Comparison of ENCODE assay signal across 8 mouse cellular contexts in genomic region chr1:73932421-73933145, GRCm38 (mm10).
DNase-seq lines count a peak whose midpoint lies in the region; ATAC-seq and TF ChIP-seq lines count a peak whose summit lies in the region.

No protein-coding gene starts in this region.

- H3K36me3 ChIP-seq in embryonic facial prominence, embryonic 15.5 days: peaks cover 36% of the 10 kb centered on the region
- peaks cover 42% of the 10 kb centered on the region for H3K36me3 ChIP-seq in embryonic facial prominence, embryonic 10.5 days (replicated peaks)
- peaks cover 42% of the 10 kb centered on the region for H3K36me3 ChIP-seq in heart, embryonic 16.5 days (ENCODE audit: control insufficient read depth, insufficient read depth)

- no peak; the same call in 1 of the 2 replicates for TF ChIP-seq POLR2A in lung, adult 2 months (IDR thresholded peaks at IDR 0.05; ENCODE audit: borderline replicate concordance, extremely low read depth, low read depth, low read length)

- no peak for TF ChIP-seq CTCF in lung, adult 2 months (IDR thresholded peaks at IDR 0.05; ENCODE audit: insufficient read depth, low read length)

- no peak overlapping the region for H3K4me3 ChIP-seq in embryonic facial prominence, embryonic 15.5 days (replicated peaks)
- no peak overlapping the region for H3K4me3 ChIP-seq in embryonic facial prominence, embryonic 10.5 days
- H3K4me3 ChIP-seq in heart, embryonic 16.5 days (ENCODE audit: low read length): no peak overlapping the region
- no peak overlapping the region for H3K4me3 ChIP-seq in lung, adult 2 months (replicated peaks; ENCODE audit: extremely low read depth, low read depth, low read length)

- H3K9ac ChIP-seq in embryonic facial prominence, embryonic 15.5 days: no peak overlapping the region
- peak overlapping the region; percentile 62 for H3K9ac ChIP-seq in heart, embryonic 16.5 days (ENCODE audit: low read length)

- no peaks in the 10 kb centered on the region for H3K4me1 ChIP-seq in embryonic facial prominence, embryonic 15.5 days
- H3K4me1 ChIP-seq in embryonic facial prominence, embryonic 10.5 days: peaks cover 40% of the 10 kb centered on the region
- peaks cover 60% of the 10 kb centered on the region for H3K4me1 ChIP-seq in heart, embryonic 16.5 days (ENCODE audit: control insufficient read depth, insufficient read depth, low read length)
- H3K4me1 ChIP-seq in lung, adult 2 months (ENCODE audit: control insufficient read depth, insufficient read depth, low read length): peaks cover 41% of the 10 kb centered on the region

- H3K9me3 ChIP-seq in embryonic facial prominence, embryonic 15.5 days (replicated peaks): no peaks in the 10 kb centered on the region
- H3K9me3 ChIP-seq in embryonic facial prominence, embryonic 10.5 days: no peaks in the 10 kb centered on the region
- no peaks in the 10 kb centered on the region for H3K9me3 ChIP-seq in heart, embryonic 16.5 days (replicated peaks; ENCODE audit: control insufficient read depth, low read length)

- no peak for ATAC-seq in embryonic facial prominence, embryonic 15.5 days (ENCODE audit: insufficient number of reproducible peaks, low FRiP score, low TSS enrichment, low read depth)
- no peak for ATAC-seq in heart, embryonic 16.5 days (replicated peaks; ENCODE audit: extremely low read depth, insufficient read depth, low FRiP score)
- no peak for ATAC-seq in megakaryocyte progenitor cell, adult 5-6 weeks (replicated peaks; ENCODE audit: poor library complexity)

- DNase-seq in embryonic facial prominence, embryonic 10.5 days (ENCODE audit: low spot score): no peak
- DNase-seq in ZHBTc4 (ENCODE audit: low read depth, low spot score): peak; percentile 79
- DNase-seq in lung, adult 2 months: peak; percentile 72
- no peak for DNase-seq in cerebellum, adult 11 months
- DNase-seq in right cerebral cortex, adult 2 months (ENCODE audit: low spot score in 2 of 2): no peak

- 72% methylated on average over 10 of the region's 10 CpGs for WGBS in embryonic facial prominence, embryonic 15.5 days
- 84% methylated on average over 10 of the region's 10 CpGs for WGBS in embryonic facial prominence, embryonic 10.5 days
- 42% methylated on average over 10 of the region's 10 CpGs for WGBS in heart, embryonic 16.5 days
- 50% methylated on average over 10 of the region's 10 CpGs for WGBS in lung, adult 2 months

- 0 out of 2 replicates have a peak overlapping the region, but pooled peaks have one; percentile 2 for H3K27ac ChIP-seq in embryonic facial prominence, embryonic 15.5 days (replicated peaks)
- no peak overlapping the region for H3K27ac ChIP-seq in embryonic facial prominence, embryonic 10.5 days (replicated peaks)
- peak overlapping the region; percentile 90 for H3K27ac ChIP-seq in heart, embryonic 16.5 days (ENCODE audit: low read length)

- H3K4me2 ChIP-seq in embryonic facial prominence, embryonic 15.5 days (replicated peaks): no peak overlapping the region
- no peak overlapping the region for H3K4me2 ChIP-seq in heart, embryonic 16.5 days (ENCODE audit: low read depth, low read length)

- no peaks in the 10 kb centered on the region for H3K27me3 ChIP-seq in embryonic facial prominence, embryonic 15.5 days
- H3K27me3 ChIP-seq in embryonic facial prominence, embryonic 10.5 days (replicated peaks; ENCODE audit: low read depth, poor library complexity, severe bottlenecking): no peaks in the 10 kb centered on the region
- H3K27me3 ChIP-seq in heart, embryonic 16.5 days (ENCODE audit: control insufficient read depth, insufficient read depth, low read length): no peaks in the 10 kb centered on the region

Comparison
In these comparisons a context has a peak if more than half of its experiments do, and no peak if none do; other contexts are left out.
1. DNase-seq: peak in ZHBTc4 (single experiment) and lung, adult 2 months (single experiment); none in embryonic facial prominence, embryonic 10.5 days (single experiment), cerebellum, adult 11 months (single experiment) and right cerebral cortex, adult 2 months (0 of 2).